Comparison of ENCODE assay signal across 27 mouse cellular contexts in the genomic region with DNA sequence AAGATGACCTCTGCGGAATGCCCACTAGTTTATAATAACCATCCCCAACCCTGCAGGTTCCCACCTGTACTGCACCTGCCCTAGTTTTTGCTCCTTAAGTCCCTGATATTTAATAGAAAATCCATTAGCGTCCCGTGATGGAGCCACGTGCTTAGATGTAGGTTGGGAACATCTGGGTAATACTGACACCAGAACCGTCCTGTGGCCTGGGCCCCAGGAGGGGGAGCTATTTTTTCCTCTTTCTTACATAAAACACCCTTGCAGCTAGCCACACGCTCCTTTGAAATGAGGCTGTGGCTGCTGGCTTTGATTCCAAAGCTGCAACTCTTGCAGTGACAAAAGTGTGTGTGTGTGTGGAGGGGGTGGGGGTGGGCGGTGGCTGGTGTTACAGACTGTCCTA. TPM values are rescaled to one million over a fixed set of nuclear protein-coding genes. Genes with fewer than 3 reads are reported as not detected.
DNase-seq lines count a peak whose midpoint lies in the region; ATAC-seq and TF ChIP-seq lines count a peak whose summit lies in the region.
"Had no signal": no experiment of that assay in that cellular context is flagged by ENCODE, and none has a peak within 500 bp of the region (broad histone marks: within the 10 kb centered on the region; RNA-seq: fewer than 3 reads in every experiment).

No protein-coding gene starts in this region.

- H3K27me3 ChIP-seq in CH12.LX (replicated peaks) (peaks cover 51% of the 10 kb centered on the region), MEL (ENCODE audit: control insufficient read depth in 1 of 2, insufficient read depth in 2 of 2, low read length in 2 of 2) (no peaks in the 10 kb centered on the region)

- no peak overlapping the region for H3K27ac ChIP-seq in left cerebral cortex, adult 2 months
- no peak overlapping the region for H3K27ac ChIP-seq in CH12.LX (ENCODE audit: insufficient read depth, low read depth)
- H3K27ac ChIP-seq in MEL (ENCODE audit: control insufficient read depth, low read depth, low read length): no peak overlapping the region
- H3K27ac ChIP-seq: embryonic facial prominence, embryonic 13.5 days; forebrain, embryonic 12.5 days; hindbrain, embryonic 10.5 days; hindbrain, embryonic 14.5 days; intestine, embryonic 15.5 days had no signal

- intact Hi-C loops in left cerebral cortex, adult 2 months (cut with DNase I): no loop called here
- intact Hi-C loops in left cerebral cortex, postnatal 36 days (cut with DNase I): no loop called here

- H3K36me3 ChIP-seq in CH12.LX (replicated peaks in 1 of 2; ENCODE audit: control insufficient read depth in 1 of 2, insufficient read depth in 1 of 2, low read length in 1 of 2) (no peaks in the 10 kb centered on the region), MEL (ENCODE audit: control insufficient read depth in 1 of 2, insufficient read depth in 2 of 2, low read length in 2 of 2) (no peaks in the 10 kb centered on the region)
- H3K36me3 ChIP-seq: embryonic facial prominence, embryonic 13.5 days; forebrain, embryonic 12.5 days; G1E; heart, embryonic 12.5 days; hindbrain, embryonic 10.5 days; intestine, embryonic 15.5 days had no signal

- H3K4me1 ChIP-seq in CH12.LX (ENCODE audit: control insufficient read depth in 1 of 2, insufficient read depth in 2 of 2) (peaks cover 0 to 6% of the 10 kb centered on the region in 2 experiments; a peak in 2 of 4 replicates), MEL (ENCODE audit: control insufficient read depth in 1 of 2, insufficient read depth in 2 of 2, low read length in 2 of 2) (no peaks in the 10 kb centered on the region)

- no peaks in the 10 kb centered on the region for H3K79me2 ChIP-seq in CH12.LX (replicated peaks; ENCODE audit: control insufficient read depth, extremely low read depth, insufficient read depth, poor library complexity, severe bottlenecking)
- no peaks in the 10 kb centered on the region for H3K79me2 ChIP-seq in MEL (ENCODE audit: control insufficient read depth, insufficient read depth, low read length, poor library complexity)

- no peak for TF ChIP-seq EP300 in CH12.LX (IDR thresholded peaks at IDR 0.05; ENCODE audit: low read length)
- no peak for TF ChIP-seq EP300 in MEL (IDR thresholded peaks at IDR 0.05; ENCODE audit: low read depth in 1 of 2, low read length in 2 of 2)

- H3K9ac ChIP-seq in CH12.LX (ENCODE audit: insufficient read depth, low read depth): no peak overlapping the region
- no peak overlapping the region for H3K9ac ChIP-seq in MEL (ENCODE audit: control insufficient read depth, low read depth, low read length, poor library complexity, severe bottlenecking)
- H3K9ac ChIP-seq: embryonic facial prominence, embryonic 13.5 days; forebrain, embryonic 12.5 days; heart, embryonic 12.5 days; hindbrain, embryonic 14.5 days; intestine, embryonic 15.5 days had no signal

- no peak overlapping the region for H3K4me2 ChIP-seq in CH12.LX (ENCODE audit: insufficient read depth, low read depth, poor library complexity, severe bottlenecking)
- H3K4me2 ChIP-seq: embryonic facial prominence, embryonic 13.5 days; forebrain, embryonic 12.5 days; heart, embryonic 12.5 days; hindbrain, embryonic 14.5 days; intestine, embryonic 15.5 days had no signal

- in situ Hi-C loops in CH12.LX (cut with MboI; ENCODE audit: low pct_ligation_motif_present, low pct_unique_long_range_greater_than_20kb, low sequenced_read_pairs): no loop called here

- dilution Hi-C loops in CH12.LX (cut with MboI; ENCODE audit: extremely low pct_ligation_motif_present, extremely low pct_unique_long_range_greater_than_20kb, low sequenced_read_pairs): no loop called here

- ATAC-seq in megakaryocyte, adult 5-6 weeks (ENCODE audit: poor library complexity, severe bottlenecking): no peak
- ATAC-seq: CD4-positive, CD25-positive, alpha-beta regulatory T cell, adult 4 months; intestine, embryonic 15.5 days; Patski had no signal

- TF ChIP-seq RAD21 in CH12.LX (IDR thresholded peaks at IDR 0.05; ENCODE audit: low read depth, low read length): no peak
- TF ChIP-seq RAD21 in MEL (IDR thresholded peaks at IDR 0.05; ENCODE audit: low read depth, low read length): no peak

- H3K9me3 ChIP-seq in CH12.LX (replicated peaks; ENCODE audit: low read length) (peaks cover 6% of the 10 kb centered on the region), MEL (replicated peaks; ENCODE audit: insufficient read depth, low read length) (no peaks in the 10 kb centered on the region)
- H3K9me3 ChIP-seq: embryonic facial prominence, embryonic 13.5 days; forebrain, embryonic 12.5 days; G1E; heart, embryonic 12.5 days; hindbrain, embryonic 10.5 days; intestine, embryonic 15.5 days had no signal

- TF ChIP-seq POLR2A in CH12.LX (IDR thresholded peaks at IDR 0.05; ENCODE audit: low read depth, low read length) (no peak), MEL (IDR thresholded peaks at IDR 0.05; ENCODE audit: control insufficient read depth in 1 of 2, insufficient read depth in 1 of 2, low read depth in 1 of 2, low read length in 2 of 2, poor library complexity in 1 of 2) (no peak)
- no peak for TF ChIP-seq POLR2A in brain, embryonic 14.5 days (IDR thresholded peaks at IDR 0.05; ENCODE audit: borderline replicate concordance, extremely low read depth, insufficient read depth, insufficient read length, poor library complexity, severe bottlenecking)

- H3K4me3 ChIP-seq in left cerebral cortex, adult 2 months: no peak overlapping the region
- H3K4me3 ChIP-seq in CH12.LX (replicated peaks in 1 of 3; ENCODE audit: low read depth in 2 of 3, low read length in 2 of 3, poor library complexity in 1 of 3) (no peak overlapping the region), MEL (ENCODE audit: control insufficient read depth in 1 of 2, insufficient read depth in 1 of 2, low read depth in 2 of 2, low read length in 2 of 2) (no peak overlapping the region)
- H3K4me3 ChIP-seq: embryonic facial prominence, embryonic 13.5 days; forebrain, embryonic 12.5 days; heart, embryonic 12.5 days; hindbrain, embryonic 10.5 days; intestine, embryonic 15.5 days had no signal

- TF ChIP-seq CTCF in left cerebral cortex, adult 2 months (IDR thresholded peaks at IDR 0.05): peak; percentile 24
- TF ChIP-seq CTCF in CH12.LX (conservative IDR thresholded peaks at IDR 0.05 in 1 of 2, IDR thresholded peaks at IDR 0.05 in 1 of 2; ENCODE audit: low read depth in 2 of 2, low read length in 2 of 2) (peak; percentile 7 to 33; a peak in 2 of 4 replicates), MEL (IDR thresholded peaks at IDR 0.05 in 2 of 3, conservative IDR thresholded peaks at IDR 0.05 in 1 of 3; ENCODE audit: control insufficient read depth in 1 of 3, insufficient read depth in 1 of 3, low read depth in 2 of 3, low read length in 3 of 3, poor library complexity in 1 of 3, severe bottlenecking in 1 of 3) (peak in 2 of 3 experiments; percentile 24 to 27; a peak in 3 of 6 replicates)
- TF ChIP-seq CTCF in brain, embryonic 14.5 days (IDR thresholded peaks at IDR 0.05; ENCODE audit: borderline replicate concordance, extremely low read depth, insufficient read depth, insufficient read length): peak; percentile 6; the same call in 1 of the 2 replicates

- DNase-seq in left cerebral cortex, adult 2 months (ENCODE audit: extremely low spot score in 1 of 2, low spot score in 2 of 2): no peak
- no peak for DNase-seq in left cerebral cortex, postnatal 36 days (ENCODE audit: low spot score in 2 of 2)
- DNase-seq in CH12.LX (ENCODE audit: extremely low read depth): no peak
- DNase-seq in MEL (ENCODE audit: low read depth, low spot score): no peak
- no peak for DNase-seq in brain, embryonic 14.5 days (ENCODE audit: low read depth)
- no peak for DNase-seq in MN1 (ENCODE audit: low spot score)
- no peak for DNase-seq in urinary bladder, postnatal 14 days (ENCODE audit: low spot score)
- DNase-seq: adrenal gland, adult 8-10 months; adrenal gland, postnatal 36 days; cerebellum, adult 18-20 months; cerebellum, adult 9-11 months; cerebellum, postnatal 36 days; gastrocnemius, postnatal 14 days; kidney, adult 18-20 months had no signal

RNA-seq across cellular contexts. Expression of a gene that starts 2.1 kb away (rescaled TPM):
- total RNA-seq in left cerebral cortex, adult 2 months (2021): 1 to 10 TPM; 2.2 to 2.7 TPM
- total RNA-seq in left cerebral cortex, postnatal 36 days (2021): 1 to 10 TPM; 1.5 to 2.7 TPM
- total RNA-seq in CH12.LX (2012; rRNA removed): not detected in 2 replicates
- not detected in 2 replicates for total RNA-seq in CH12.LX (2014; rRNA removed)
- not detected in 2 replicates for polyA plus RNA-seq in CH12.LX (2012; ENCODE audit: insufficient read length, low read depth)
- total RNA-seq in MEL (2012; rRNA removed): 0.03 TPM in 1 of 2 replicates, not detected in the other
- polyA plus RNA-seq in MEL (2012; ENCODE audit: insufficient read depth in 1 of 2, insufficient read length in 2 of 2, low read depth in 1 of 2, low replicate concordance in 2 of 2, missing spikeins in 1 of 2): not detected
- polyA plus RNA-seq in brain, embryonic 14.5 days (2012; rRNA removed): 1.4 and 1.9 TPM in 2 replicates
- not detected in 2 replicates for total RNA-seq in megakaryocyte, adult 5-6 weeks (2015)
- not detected in 2 replicates for total RNA-seq in megakaryocyte, adult 5-6 weeks (2017)
- total RNA-seq: gastrocnemius, postnatal 14 days; granulocyte monocyte progenitor cell, adult 5-6 weeks; heart, adult 8-10 months; heart, postnatal 25 days had no signal
- polyA plus RNA-seq: CD4-positive, CD25-positive, alpha-beta regulatory T cell, adult 4 months; G1E had no signal

RNA-seq across cellular contexts. Expression of a gene that starts 30.2 kb away (rescaled TPM):
- 10 to 100 TPM; 41.8 to 42.3 TPM for total RNA-seq in left cerebral cortex, adult 2 months (2021)
- 10 to 100 TPM; 38.6 to 46.2 TPM for total RNA-seq in left cerebral cortex, postnatal 36 days (2021)
- total RNA-seq in CH12.LX (2012; rRNA removed): 16.3 and 18.7 TPM in 2 replicates
- total RNA-seq in CH12.LX (2014; rRNA removed): 19.9 and 22.7 TPM in 2 replicates
- polyA plus RNA-seq in CH12.LX (2012; ENCODE audit: insufficient read length, low read depth): 39.4 and 51.5 TPM in 2 replicates
- total RNA-seq in MEL (2012; rRNA removed): 16.2 and 17.6 TPM in 2 replicates
- 10 to 100 TPM in 1 of 2 experiments, not detected in 1; 62.1 TPM for polyA plus RNA-seq in MEL (2012; ENCODE audit: insufficient read depth in 1 of 2, insufficient read length in 2 of 2, low read depth in 1 of 2, low replicate concordance in 2 of 2, missing spikeins in 1 of 2)
- 70.3 and 76.3 TPM in 2 replicates for polyA plus RNA-seq in brain, embryonic 14.5 days (2012; rRNA removed)
- total RNA-seq in megakaryocyte, adult 5-6 weeks (2015): 48.5 and 55.0 TPM in 2 replicates
- 22.3 and 24.6 TPM in 2 replicates for total RNA-seq in megakaryocyte, adult 5-6 weeks (2017)

RNA-seq across cellular contexts. Expression of a gene that starts 44.1 kb away (rescaled TPM):
- 10 to 100 TPM; 24.2 to 25.5 TPM for total RNA-seq in left cerebral cortex, adult 2 months (2021)
- total RNA-seq in left cerebral cortex, postnatal 36 days (2021): 10 to 100 TPM; 24.8 to 27.9 TPM
- 32.7 and 39.7 TPM in 2 replicates for total RNA-seq in CH12.LX (2012; rRNA removed)
- 22.8 and 23.7 TPM in 2 replicates for total RNA-seq in CH12.LX (2014; rRNA removed)
- polyA plus RNA-seq in CH12.LX (2012; ENCODE audit: insufficient read length, low read depth): 51.8 and 63.7 TPM in 2 replicates
- 51.4 and 59.3 TPM in 2 replicates for total RNA-seq in MEL (2012; rRNA removed)
- 10 to 100 TPM in 1 of 2 experiments, not detected in 1; 92.4 TPM for polyA plus RNA-seq in MEL (2012; ENCODE audit: insufficient read depth in 1 of 2, insufficient read length in 2 of 2, low read depth in 1 of 2, low replicate concordance in 2 of 2, missing spikeins in 1 of 2)
- 33.1 and 33.9 TPM in 2 replicates for polyA plus RNA-seq in brain, embryonic 14.5 days (2012; rRNA removed)
- 22.4 TPM in 2 replicates for total RNA-seq in megakaryocyte, adult 5-6 weeks (2015)
- total RNA-seq in megakaryocyte, adult 5-6 weeks (2017): 10.2 and 13.7 TPM in 2 replicates

RNA-seq across cellular contexts. Expression of a gene that starts 44.4 kb away (rescaled TPM):
- total RNA-seq in left cerebral cortex, adult 2 months (2021): 10 to 100 TPM; 33.3 to 33.4 TPM
- total RNA-seq in left cerebral cortex, postnatal 36 days (2021): 10 to 100 TPM; 32.5 to 37.7 TPM
- total RNA-seq in CH12.LX (2012; rRNA removed): 77.7 and 91.7 TPM in 2 replicates
- total RNA-seq in CH12.LX (2014; rRNA removed): 105 and 117 TPM in 2 replicates
- 53.2 and 75.7 TPM in 2 replicates for polyA plus RNA-seq in CH12.LX (2012; ENCODE audit: insufficient read length, low read depth)
- total RNA-seq in MEL (2012; rRNA removed): 62.5 and 80.5 TPM in 2 replicates
- 10 to 100 TPM in 1 of 2 experiments, not detected in 1; 94.4 TPM for polyA plus RNA-seq in MEL (2012; ENCODE audit: insufficient read depth in 1 of 2, insufficient read length in 2 of 2, low read depth in 1 of 2, low replicate concordance in 2 of 2, missing spikeins in 1 of 2)
- polyA plus RNA-seq in brain, embryonic 14.5 days (2012; rRNA removed): 58.0 and 68.0 TPM in 2 replicates
- total RNA-seq in megakaryocyte, adult 5-6 weeks (2015): 56.4 and 58.9 TPM in 2 replicates
- 91.2 and 100.0 TPM in 2 replicates for total RNA-seq in megakaryocyte, adult 5-6 weeks (2017)
